Mouse (Mus musculus) G1E (cell line): ENCODE measurements around the gene Borcs8.

Experiments used
- CTCF ChIP-seq: IDR thresholded peaks from 2 replicates; pipeline ENCODE4 v1.5.1; 2012; ENCODE audit warnings: low read depth, low read length, inconsistent platforms, mixed read lengths
- GATA1 ChIP-seq: IDR thresholded peaks from 2 replicates; pipeline ENCODE4 v1.6.1; 2012; ENCODE audit warnings: borderline replicate concordance, low read length, inconsistent platforms, mixed read lengths
- POLR2AphosphoS5 ChIP-seq: IDR thresholded peaks from 2 replicates; pipeline ENCODE4 v1.6.1; 2012; ENCODE audit warnings: low read depth, low read length, inconsistent platforms; ENCODE audit not compliant: insufficient replicate concordance

- TF ChIP-seq CTCF (no peak), GATA1 (no peak), POLR2AphosphoS5 (no peak)
Observed at GRCm38 (mm10) chr8:70147678-70148607, 8.6 kb downstream of the Borcs8 start.
